Mouse (Mus musculus): ENCODE measurements at regions not wholly inside any gene's neighbourhood (a gene's known extent, or its start where the extent isn't known, plus 50 kb on each side); places are given as distances from the start of the nearest gene placed in this dataset.

DNA sequence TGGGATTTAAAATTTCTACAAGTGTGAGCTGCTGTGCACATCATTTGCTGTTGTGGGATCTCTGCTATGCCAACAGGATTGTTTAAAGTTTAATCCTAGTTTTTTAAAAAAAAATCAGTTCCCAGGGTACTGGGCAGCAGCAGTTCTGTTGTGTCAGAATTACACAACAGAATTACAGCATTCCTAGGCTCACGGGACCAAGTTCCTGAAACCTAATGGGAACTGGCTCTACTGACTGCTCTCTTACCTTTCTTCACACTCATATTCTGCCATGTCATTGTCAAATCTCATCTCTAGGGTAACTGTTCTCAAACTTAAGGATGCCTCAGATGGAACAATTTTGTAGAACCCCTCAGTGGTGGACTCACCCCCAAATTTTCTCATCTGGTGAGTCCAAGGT, 73.0 kb downstream of the Pttg1 start:
- TF ChIP-seq POLR2A (IDR thresholded peaks at IDR 0.05; ENCODE audit: control insufficient read depth, extremely low read depth, insufficient read depth, low read length, poor library complexity) (no peak), CTCF (IDR thresholded peaks at IDR 0.05; ENCODE audit: borderline replicate concordance, control insufficient read depth, extremely low read depth, insufficient read depth, low read length, poor library complexity) (no peak)
